Mouse (Mus musculus) liver, embryonic 14.5 days (tissue): ENCODE results near the gene Eps8.

Experiments
- CTCF ChIP-seq: IDR thresholded peaks from 2 replicates; pipeline ENCODE4 v1.5.1; 2016; ENCODE audit warnings: antibody characterized with exemption, low read depth, control low read depth
- EP300 ChIP-seq: IDR thresholded peaks from 2 replicates; pipeline ENCODE4 v1.6.1; 2016; ENCODE audit warnings: antibody characterized with exemption, low read depth

- TF ChIP-seq CTCF = no peak
- TF ChIP-seq EP300 = no peak
Observed at GRCm38 (mm10) chr6:137661583-137662365, 7.1 kb upstream of the Eps8 start.
